Mouse (Mus musculus) thymus, postnatal 0 days (tissue): ENCODE results near the gene Zscan21. TPM values are rescaled to one million over a fixed set of nuclear protein-coding genes. Genes with fewer than 3 reads are reported as not detected.
A peak's percentile ranks its signal among the peaks of the same experiment; 100 is the strongest.
"Not testable (repeated sequence)": the region's sequence is repeated elsewhere in the genome, so short reads cannot be mapped to it uniquely, and the experiment has no call there.

ENCODE experiments used
- DNase-seq: peaks from one replicate; pipeline ENCODE4 v3.0.0-alpha.2; 2015; ENCODE audit warnings: low spot score
- polyA plus RNA-seq: library from polyadenylated mRNA; unstranded; fragments of >200 nt; fragmentation: Nextera tagmentation; extraction: Ambion mirVana; gene quantifications from 2 replicates; pipeline ENCODE4 v1.2.1, GENCODE M21; 2015

The Zscan21 gene
- polyA plus RNA-seq = 39.4 and 40.9 TPM in 2 replicates

DNA sequence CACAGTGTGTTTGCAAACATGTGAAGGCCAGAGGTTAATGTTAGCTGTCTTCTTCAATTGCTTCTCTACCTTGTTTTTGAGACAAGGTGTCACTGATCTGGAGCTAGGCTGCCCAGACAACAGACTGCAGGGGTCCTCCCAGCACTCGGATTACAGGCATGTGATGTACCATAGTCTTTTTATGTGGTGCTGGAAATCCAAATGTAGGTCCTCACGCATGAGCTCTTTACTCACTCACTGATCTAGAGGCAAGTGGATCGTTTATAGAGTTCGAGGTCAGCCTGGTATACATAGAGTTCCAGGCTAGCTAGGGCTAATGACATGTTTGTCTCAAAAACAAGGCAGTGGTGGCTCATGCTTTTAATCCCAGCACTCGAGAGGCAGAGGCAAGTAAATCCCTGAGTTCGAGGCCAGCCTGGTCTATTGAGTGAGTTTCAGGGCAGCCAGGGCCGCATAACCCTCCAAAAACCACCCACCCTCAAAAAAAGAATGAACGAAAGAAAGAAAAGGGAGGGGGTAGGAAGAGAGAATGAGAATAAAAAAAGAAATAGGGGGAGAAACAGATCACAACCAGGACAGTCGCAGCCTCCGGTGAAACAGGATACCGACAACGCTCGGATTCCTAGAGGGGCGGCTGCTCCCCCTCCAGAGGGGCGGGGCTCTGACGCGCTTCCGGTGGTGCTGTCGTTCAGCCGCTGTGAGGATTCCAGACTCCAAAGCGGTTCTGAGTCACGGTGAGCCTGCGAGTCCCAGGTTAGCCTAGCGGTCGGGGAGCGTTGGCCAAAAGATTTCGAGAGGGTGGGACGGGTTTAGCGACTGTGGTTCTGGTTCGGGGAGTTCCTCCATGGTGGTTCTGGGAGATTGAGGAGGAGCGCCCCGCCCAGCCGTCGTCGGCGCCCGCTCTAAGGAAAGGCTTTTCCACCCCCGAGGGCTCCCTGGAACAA is at the start of gene Zscan21:
TSS of gene Zscan21 (plus strand) at position 649 of the 944 bp plus-strand sequence.
- DNase-seq = peak; percentile 92

DNA sequence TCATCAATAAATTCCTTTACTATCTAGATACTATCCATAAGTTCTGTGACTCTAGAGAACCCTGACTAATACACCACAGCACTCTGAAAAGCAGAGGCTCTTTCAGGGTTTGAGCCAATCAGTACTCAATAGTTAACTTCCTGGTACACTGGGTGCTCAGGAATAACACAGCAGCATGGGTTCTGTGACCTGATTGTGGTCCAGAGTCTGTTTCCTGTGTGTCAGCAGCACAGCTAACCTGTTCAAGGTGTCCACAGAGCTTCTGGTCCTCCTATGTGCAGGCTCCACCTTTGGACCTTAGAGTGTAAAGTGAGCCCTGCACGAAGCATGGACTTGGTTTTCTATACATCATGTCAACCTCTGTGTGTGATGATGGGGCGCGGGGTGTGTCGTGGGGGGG is 42.9 kb upstream of the Zscan21 start:
- no peak for DNase-seq

DNA sequence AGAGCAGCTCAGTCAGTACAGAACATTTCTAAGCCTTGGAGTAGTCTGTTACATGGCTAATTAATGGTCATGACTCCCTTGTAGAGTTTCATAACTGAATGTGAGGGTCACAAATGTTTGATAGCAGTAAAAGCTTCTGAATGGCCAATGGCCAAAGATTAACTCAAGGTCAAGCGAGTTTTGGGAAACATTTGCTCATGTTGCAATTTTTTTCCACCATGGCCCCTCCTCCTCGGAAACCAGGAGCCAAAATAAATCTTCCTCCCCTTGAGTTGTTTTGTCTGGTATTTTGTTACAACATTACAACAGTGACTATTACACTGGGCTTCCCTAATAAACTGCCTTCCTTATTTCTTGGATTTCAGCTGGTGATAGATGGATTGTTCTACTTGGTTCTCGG is 41.0 kb upstream of the Zscan21 start:
- no peak for DNase-seq

DNA sequence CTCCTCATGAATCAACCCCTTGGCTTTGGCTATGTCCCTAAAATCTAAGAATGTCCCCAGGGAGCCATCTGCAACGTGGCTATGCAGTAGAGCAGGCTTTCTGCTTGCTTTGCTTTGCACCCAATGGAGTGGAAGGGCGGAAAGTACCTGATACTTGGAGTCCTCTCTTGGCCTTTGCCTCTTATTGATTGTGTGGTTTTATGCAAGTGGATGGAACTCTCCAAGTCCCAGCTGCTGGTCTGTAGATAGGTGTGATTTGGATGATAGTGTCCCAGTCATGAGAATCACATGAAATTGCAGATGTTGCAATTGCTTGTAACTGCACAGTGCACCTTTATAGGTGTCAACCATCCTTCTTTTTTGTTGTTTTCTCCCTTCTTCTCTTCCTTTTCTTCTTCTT is 40.6 kb upstream of the Zscan21 start:
- DNase-seq = no peak

DNA sequence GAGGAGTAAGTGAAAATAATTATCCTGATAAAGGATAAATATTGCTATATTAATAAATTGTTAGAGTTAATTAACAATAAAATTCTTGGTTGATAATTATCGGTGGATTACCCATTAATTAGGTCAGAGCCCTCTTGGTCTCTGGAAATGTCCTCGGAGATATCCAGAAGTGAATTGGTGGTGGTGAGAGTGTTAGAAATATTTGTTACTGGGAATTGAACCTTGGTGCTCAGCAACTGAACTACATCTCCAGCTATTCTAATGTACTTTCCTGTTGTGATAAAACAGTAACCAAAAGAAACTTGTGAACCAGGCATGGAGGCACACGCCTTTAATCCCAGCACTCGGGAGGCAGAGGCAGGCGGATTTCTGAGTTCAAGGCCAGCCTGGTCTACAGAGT is 36.2 kb upstream of the Zscan21 start:
- DNase-seq = no peak

DNA sequence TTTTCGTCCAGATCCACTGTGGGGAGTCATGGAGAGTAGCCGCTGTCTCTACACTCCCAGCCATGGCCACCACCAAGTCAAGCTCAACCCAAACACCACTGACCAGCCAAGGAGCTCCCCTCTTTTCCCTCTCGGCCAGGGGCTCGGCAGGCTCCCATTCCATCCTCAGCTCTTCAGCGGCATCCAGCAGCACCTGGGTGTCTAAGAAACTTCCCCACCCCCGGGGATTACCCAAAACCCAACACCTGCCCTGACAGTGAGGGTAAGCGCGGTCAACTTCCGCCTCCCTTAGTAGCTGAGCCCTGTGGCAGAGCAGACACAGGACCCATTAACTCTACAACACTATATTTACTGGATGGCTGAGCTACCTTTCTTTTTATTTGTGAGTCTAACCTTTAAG is 35.3 kb upstream of the Zscan21 start:
- DNase-seq = no peak

DNA sequence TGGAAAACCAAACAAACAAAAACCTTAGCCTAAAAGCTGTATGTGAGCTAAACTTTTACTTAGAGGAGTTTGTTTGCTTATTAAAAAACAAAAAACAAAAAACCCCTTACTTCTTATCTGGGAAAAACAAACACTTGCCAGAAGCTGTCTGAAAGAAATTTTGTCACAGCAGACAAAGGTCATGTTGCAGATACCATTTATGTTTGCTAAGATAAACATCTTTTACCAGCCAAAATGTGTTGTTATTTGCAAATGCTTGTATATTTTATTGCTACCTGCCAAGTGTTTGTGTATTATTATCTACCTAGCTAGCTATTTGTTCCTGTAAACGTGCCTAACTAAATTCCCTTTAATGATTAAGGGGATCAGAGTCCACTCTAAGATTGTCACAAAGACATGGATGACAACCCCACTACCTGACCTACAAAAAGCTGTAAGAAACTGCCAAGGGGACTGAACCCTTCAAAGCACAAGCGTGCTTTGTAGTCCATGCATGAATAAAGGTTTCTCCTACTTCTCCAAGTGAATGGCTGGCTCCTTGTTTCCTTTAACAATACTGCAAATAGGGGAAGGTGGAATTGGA is 33.3 kb upstream of the Zscan21 start:
- no peak for DNase-seq

DNA sequence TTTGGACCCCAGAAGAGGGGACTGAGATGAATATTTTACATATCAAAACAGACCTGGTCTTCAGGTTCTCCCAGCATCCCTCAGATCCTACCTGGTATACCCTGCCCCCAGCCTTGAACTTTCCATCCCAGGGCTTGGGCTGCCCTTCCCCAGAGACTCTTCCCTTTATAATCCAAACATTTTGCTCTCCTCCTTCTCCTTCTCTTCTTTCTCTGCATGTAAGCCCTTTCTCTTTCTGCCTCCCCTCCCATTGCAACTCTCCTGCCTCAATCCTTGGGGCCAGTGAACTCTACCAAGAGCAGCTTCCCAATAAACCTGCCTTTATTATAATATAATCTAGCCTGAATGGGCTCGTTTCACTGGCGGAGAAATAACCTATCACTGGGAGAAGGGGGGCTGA is 32.8 kb upstream of the Zscan21 start:
- no peak for DNase-seq

DNA sequence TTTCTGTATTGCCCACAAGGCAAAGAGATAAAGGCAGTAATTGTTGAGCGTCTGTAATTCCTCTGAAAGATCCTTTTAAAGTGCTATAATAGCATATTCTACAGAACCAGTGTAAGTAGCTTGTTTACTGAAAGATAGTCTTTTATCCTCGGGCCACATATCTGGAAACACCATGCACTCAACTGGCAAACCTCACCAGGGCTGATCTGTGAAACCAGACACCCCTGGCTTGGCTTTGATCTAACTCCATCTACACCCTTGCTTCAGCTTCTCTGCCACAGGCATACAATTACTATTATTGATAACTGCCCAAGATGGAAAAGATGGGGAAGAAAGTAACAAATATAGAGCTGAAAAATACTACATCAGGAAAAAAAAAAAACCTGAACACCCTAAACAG is 32.2 kb upstream of the Zscan21 start:
- no peak for DNase-seq

DNA sequence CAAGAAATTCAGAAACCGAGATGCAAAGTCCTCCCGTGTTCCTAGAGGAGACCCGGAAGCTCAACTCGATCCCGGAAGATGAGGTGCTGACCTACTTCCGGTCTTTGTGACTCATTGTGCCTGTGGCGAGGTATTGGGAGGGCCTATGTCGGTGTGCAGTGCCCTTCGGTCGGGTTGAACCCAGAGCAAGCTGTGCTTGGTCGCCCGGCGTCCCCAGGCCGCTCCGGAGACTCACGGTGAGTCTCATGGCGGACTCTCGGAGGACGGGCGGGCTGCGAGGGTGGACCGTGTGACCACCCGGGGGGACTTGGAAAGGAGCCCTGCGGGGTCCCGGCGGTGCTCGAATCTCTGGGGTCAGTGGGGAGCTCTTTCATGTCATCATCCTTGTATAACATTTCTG is 31.7 kb upstream of the Zscan21 start, which contains the start of gene Zkscan1:
TSS of gene Zkscan1 (plus strand) at position 89 of the 400 bp plus-strand sequence.
- DNase-seq = peak; percentile 88

DNA sequence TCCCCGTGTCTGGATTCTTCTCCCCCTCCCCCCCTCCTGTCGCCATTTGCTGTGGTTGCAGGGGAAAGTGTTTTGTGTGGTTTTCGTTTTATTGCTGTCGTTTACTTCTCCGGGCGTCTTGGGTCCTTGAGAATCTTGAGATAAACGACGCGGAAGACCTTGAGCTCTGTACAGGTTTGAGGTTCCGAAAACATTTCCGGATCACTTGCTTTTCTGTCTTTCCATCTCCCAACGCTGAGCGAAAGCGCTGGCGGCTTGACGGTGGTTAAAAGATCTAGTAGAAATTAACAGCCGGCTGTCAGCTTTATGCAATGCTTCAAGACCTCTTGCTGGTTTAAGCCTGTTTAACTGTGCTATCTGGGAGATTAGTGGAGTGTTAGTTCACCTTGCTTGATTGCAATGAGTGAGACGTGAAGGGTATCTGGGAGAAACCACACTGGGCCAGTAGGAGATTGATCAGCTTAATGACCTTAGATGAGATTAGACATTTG is 31.2 kb upstream of the Zscan21 start:
- peak; percentile 39 for DNase-seq

DNA sequence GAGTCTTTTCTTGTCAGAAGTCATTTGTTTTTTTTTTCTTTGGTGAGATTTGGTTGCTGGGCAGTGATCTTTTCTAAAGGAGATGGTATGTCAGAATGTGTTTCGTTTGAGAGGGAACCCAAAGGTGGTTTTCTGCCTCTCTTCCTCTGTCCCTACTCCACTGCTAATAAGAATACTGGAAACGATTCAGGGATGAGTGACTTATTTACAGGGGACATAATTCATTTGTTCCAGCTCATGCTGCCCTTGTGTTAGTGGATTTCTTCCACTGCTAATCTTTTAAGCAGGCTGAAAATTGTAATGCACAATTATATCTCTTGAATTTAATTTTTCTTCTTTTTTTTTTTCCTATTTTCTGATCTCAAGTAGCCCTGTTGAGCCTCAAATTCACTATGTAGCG is 29.9 kb upstream of the Zscan21 start:
- no peak for DNase-seq

DNA sequence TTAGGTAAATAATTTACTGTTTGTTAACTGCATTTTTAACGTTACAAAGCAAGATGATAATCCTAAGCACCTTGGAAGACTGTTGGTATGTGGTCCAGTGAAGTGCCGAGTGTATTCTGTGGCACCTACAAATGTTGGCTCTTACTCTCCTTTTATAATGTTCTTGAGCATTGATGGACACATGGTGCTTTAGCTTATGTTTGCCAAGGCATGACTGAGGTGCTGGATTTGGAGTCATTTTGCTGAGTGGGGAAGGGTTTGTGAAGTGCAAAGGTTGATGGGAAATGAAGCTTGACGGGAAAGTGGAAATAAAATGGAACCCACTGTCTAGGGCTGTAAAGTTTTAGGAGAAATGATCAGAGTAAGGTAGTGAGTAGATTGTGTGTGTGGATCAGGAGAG is 28.3 kb upstream of the Zscan21 start:
- DNase-seq = no peak

DNA sequence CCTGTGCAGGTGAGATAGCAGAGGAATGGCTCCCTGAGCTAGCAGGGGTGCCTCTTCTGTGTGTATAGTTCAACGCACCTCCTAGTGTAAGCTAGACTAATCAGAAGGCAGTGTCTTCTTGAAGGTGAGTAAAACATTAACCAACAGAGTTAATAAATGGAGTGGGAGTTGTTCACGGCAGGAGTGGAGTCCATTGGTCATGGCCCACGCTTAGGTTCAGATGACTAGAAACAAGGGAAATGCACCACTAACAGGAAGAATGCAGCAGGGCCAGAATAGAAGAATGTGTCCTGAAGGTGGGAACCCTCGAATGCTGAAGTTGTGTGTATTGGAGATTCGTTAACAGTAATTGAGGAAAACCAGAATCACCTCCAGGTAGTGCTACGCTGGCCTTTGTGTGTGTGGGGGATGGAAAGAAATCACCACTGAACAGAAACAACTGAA is 27.6 kb upstream of the Zscan21 start:
- DNase-seq = no peak

DNA sequence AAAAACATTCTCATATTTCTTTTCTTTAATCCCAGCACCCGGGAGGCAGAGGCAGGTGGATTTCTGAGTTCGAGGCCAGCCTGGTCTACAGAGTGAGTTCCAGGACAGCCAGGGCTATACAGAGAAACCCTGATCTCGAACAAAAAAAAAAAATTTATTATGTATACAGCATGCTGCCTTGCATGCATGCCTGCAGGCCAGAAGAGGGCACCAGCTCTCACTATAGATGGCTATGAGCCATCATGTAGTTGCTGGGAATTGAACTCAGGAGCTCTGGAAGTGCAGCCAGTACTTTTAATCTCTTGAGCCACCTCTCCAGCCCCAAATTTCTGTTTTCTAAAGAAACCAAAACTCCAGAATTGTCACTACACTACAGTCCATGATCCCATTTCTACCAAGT is 26.4 kb upstream of the Zscan21 start:
- peak; percentile 13 for DNase-seq

DNA sequence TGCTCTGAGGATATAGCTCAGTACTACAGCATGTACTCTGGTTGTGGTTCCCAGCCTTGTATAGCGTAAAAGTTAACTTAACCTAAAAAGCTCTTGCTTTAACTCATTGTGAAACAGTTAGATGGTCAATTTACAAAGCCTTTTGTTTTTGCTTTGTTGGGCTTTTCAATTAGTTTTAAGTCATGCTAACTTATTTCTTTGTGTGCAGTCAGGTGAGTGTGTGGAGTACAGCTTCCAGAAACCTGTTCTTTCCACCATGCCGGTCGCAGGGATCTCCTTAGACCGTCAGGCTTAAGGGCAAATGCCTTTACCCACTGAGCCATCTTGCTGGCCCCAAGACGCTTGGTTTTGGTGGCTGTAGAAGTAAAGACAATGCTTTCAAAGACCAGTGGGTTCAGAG is 26.0 kb upstream of the Zscan21 start:
- no peak for DNase-seq

DNA sequence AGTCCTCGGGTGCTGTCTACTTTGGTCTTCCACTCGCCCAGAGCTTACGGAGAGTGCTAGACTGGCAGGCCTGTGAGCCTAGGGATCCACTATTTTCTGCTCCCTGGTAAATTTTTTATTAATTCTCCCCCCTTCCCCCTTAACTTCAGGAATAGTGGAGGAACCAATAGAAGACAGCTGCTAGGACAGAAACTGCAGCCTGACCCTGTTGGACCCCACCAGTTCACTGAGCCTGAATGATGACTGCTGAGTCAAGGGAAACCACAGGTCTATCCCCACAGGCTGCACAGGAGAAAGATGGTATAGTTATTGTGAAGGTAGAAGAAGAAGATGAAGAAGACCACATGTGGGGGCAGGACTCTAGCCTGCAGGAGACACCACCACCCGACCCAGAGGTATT is 23.9 kb upstream of the Zscan21 start:
- no peak for DNase-seq

DNA sequence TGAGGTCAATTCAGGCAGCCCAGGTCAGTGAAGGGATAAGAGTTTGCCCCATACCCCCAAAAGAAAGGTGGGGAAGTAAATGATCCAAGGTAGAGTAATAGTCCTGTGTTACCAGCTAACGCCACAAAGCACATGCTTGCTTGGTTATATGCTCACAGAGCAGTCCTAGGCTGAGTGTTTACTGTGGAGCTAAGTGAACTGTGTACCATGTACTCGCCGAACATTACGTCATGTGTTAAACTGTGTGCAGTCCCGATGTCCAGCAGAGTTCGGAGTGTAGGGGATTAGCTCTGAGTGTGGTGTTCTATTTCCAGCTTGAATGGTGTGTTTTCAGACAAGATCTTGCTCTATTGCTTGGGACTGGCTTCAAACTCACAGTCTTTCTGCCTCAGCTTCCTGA is 22.2 kb upstream of the Zscan21 start:
- DNase-seq = no peak

DNA sequence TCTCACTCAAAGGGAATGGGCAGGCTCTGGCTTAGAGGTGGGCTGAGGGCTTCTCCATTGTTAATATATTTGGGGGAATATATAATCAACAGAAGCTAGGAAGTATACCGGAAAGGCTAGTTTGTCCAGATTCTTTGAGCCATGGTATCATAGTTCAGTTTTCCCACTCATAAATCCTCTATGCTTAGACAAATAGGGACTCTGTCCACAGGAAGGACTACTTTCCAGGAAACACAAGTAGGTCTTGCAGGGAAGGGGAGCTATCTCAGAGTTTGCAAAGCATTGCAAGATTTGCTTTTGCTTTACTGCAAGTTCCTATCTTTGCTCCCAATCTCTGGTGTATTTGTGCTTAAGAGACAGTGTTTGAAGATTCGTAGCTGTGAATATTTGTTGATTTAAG is 11.7 kb upstream of the Zscan21 start:
- no peak for DNase-seq

DNA sequence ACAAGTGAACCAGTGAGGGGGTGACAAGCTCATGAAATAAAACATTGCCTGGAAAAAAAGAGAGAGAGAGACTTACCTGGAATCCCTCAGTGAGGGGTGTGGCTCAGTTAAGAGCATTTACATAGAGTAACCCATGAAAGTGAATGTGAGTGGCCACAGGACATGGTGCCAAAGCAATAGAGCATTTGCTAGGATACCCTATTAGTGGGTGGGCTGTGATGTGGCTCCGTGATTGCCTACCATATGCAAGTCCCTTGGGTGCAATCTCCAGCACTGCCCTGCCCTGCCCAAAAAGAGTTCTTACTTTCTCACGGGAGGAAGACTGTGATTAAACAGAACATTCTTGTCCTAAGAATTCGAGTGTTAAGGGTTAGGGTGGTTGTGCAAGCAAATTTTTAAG is 9.6 kb upstream of the Zscan21 start:
- DNase-seq = no peak

DNA sequence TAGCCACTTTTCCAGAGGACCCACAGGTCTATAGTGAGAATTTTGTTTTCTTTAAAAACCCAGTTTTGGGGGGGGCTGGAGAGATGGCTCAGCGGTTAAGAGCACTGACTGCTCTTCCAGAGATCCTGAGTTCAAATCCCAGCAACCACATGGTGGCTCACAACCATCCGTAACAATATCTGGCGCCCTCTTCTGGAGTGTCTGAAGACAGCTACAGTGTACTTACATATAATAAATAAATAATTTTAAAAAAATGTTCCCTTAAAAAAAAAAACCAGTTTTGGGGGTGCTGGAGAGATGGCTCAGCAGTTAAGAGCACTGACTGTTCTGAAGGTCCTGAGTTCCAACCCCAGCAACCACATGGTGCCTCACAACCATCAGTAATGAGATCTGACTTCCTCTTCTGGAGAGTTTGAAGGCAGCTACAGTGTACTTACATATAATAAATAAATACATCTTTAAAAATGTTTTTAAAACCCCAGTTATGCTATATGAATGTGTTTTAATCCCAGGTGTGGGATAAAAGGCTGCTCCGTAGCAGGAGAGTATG is 6.8 kb upstream of the Zscan21 start:
- DNase-seq = not testable (repeated sequence)
